Comparison of ENCODE assay signal across 21 mouse cellular contexts in the genomic region with DNA sequence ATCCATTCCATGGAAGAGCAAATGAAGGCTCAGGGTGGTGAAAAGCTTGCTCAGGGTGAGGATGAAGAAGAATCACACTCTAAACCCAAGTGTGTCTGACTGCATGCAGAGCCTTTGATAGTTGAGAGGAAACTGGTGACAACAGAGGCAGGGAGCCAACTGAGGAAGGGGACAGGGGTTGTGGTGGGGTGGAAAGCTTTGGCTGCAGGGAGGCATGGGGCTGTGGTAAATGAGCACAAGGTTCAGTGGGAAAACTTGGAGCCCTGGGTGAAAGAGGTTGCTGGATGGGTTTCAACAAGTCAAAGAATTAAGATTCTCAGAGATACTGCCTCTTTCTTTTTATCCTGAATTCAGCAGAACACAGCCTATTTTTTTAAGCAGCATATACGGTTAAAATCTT. TPM values are rescaled to one million over a fixed set of nuclear protein-coding genes. Genes with fewer than 3 reads are reported as not detected.
DNase-seq lines count a peak whose midpoint lies in the region; ATAC-seq lines count a peak whose summit lies in the region.
"Had no signal": no experiment of that assay in that cellular context is flagged by ENCODE, and none has a peak within 500 bp of the region (broad histone marks: within the 10 kb centered on the region; RNA-seq: fewer than 3 reads in every experiment).

No protein-coding gene starts in this region.

- peaks cover 8% of the 10 kb centered on the region; the same call in 1 of the 2 replicates for H3K36me3 ChIP-seq in embryonic facial prominence, embryonic 14.5 days (ENCODE audit: control insufficient read depth, insufficient read depth, low read length)
- peaks cover 4% of the 10 kb centered on the region for H3K36me3 ChIP-seq in embryonic facial prominence, embryonic 10.5 days (replicated peaks)
- peaks cover 5% of the 10 kb centered on the region; the same call in 1 of the 2 replicates for H3K36me3 ChIP-seq in heart, embryonic 16.5 days (ENCODE audit: control insufficient read depth, insufficient read depth)
- 0 out of 2 replicates have a peak, but pooled peaks cover 3% of the 10 kb centered on the region for H3K36me3 ChIP-seq in heart, embryonic 12.5 days
- no peaks in the 10 kb centered on the region for H3K36me3 ChIP-seq in lung, embryonic 15.5 days
- no peaks in the 10 kb centered on the region; the same call in 1 of the 2 replicates for H3K36me3 ChIP-seq in stomach, embryonic 15.5 days
- H3K36me3 ChIP-seq: forebrain, embryonic 15.5 days had no signal

- WGBS in embryonic facial prominence, embryonic 14.5 days: 7% methylated on average over 1 of the region's 1 CpGs
- 45% methylated on average over 1 of the region's 1 CpGs for WGBS in embryonic facial prominence, embryonic 10.5 days
- 18% methylated on average over 1 of the region's 1 CpGs for WGBS in heart, embryonic 16.5 days
- 16% methylated on average over 1 of the region's 1 CpGs for WGBS in heart, embryonic 12.5 days
- 42% methylated on average over 1 of the region's 1 CpGs for WGBS in lung, embryonic 15.5 days
- 6% methylated on average over 1 of the region's 1 CpGs for WGBS in stomach, embryonic 15.5 days

- DNase-seq in embryonic facial prominence, embryonic 14.5 days (ENCODE audit: low spot score): no peak
- no peak for DNase-seq in embryonic facial prominence, embryonic 10.5 days (ENCODE audit: low spot score)
- no peak for DNase-seq in lung, postnatal 4 days
- DNase-seq in layer of hippocampus, adult 18-20 months (ENCODE audit: low spot score in 2 of 2): no peak
- DNase-seq: adrenal gland, postnatal 10 days; cerebellum, postnatal 36 days; embryo, embryonic 11 days; gastrocnemius, postnatal 14 days; heart, adult 18-20 months; kidney, postnatal 10 days; liver; liver, postnatal 0 days; thymus, postnatal 14 days had no signal

- ATAC-seq in embryonic facial prominence, embryonic 14.5 days (ENCODE audit: low read depth): 0 out of 2 replicates have a peak, but pooled peaks have one; percentile 9
- no peak for ATAC-seq in heart, embryonic 16.5 days (replicated peaks; ENCODE audit: extremely low read depth, insufficient read depth, low FRiP score)
- ATAC-seq in heart, embryonic 12.5 days (ENCODE audit: insufficient number of reproducible peaks, low FRiP score): no peak
- 0 out of 2 replicates have a peak, but pooled peaks have one; percentile 39 for ATAC-seq in lung, embryonic 15.5 days (ENCODE audit: borderline replicate concordance, extremely low read depth, low FRiP score, low TSS enrichment)
- no peak for ATAC-seq in stomach, embryonic 15.5 days (ENCODE audit: insufficient read depth, low FRiP score, low read depth)
- ATAC-seq: activated CD4-positive, CD25-positive, alpha-beta regulatory T cell, adult 4 months; forebrain, embryonic 15.5 days; liver, postnatal 0 days had no signal

- H3K27ac ChIP-seq in embryonic facial prominence, embryonic 14.5 days (replicated peaks; ENCODE audit: low read depth, low read length): no peak overlapping the region
- no peak overlapping the region; the same call in 1 of the 2 replicates for H3K27ac ChIP-seq in embryonic facial prominence, embryonic 10.5 days (replicated peaks)
- peak overlapping the region; percentile 11; the same call in 1 of the 2 replicates for H3K27ac ChIP-seq in heart, embryonic 16.5 days (ENCODE audit: low read length)
- no peak overlapping the region for H3K27ac ChIP-seq in heart, embryonic 12.5 days (ENCODE audit: poor library complexity, severe bottlenecking)
- H3K27ac ChIP-seq in lung, embryonic 15.5 days: no peak overlapping the region; the same call in 1 of the 2 replicates
- peak overlapping the region; percentile 48; the same call in 1 of the 2 replicates for H3K27ac ChIP-seq in stomach, embryonic 15.5 days
- H3K27ac ChIP-seq: forebrain, embryonic 15.5 days; limb, embryonic 10.5 days; macrophage had no signal

- peaks cover 18% of the 10 kb centered on the region for H3K4me1 ChIP-seq in embryonic facial prominence, embryonic 14.5 days (ENCODE audit: control insufficient read depth, insufficient read depth, low read length)
- H3K4me1 ChIP-seq in embryonic facial prominence, embryonic 10.5 days: peaks cover 49% of the 10 kb centered on the region
- H3K4me1 ChIP-seq in heart, embryonic 16.5 days (ENCODE audit: control insufficient read depth, insufficient read depth, low read length): peaks cover 26% of the 10 kb centered on the region
- peaks cover 48% of the 10 kb centered on the region for H3K4me1 ChIP-seq in heart, embryonic 12.5 days (replicated peaks)
- H3K4me1 ChIP-seq in lung, embryonic 15.5 days: peaks cover 18% of the 10 kb centered on the region
- peaks cover 14% of the 10 kb centered on the region for H3K4me1 ChIP-seq in stomach, embryonic 15.5 days

- H3K9ac ChIP-seq in embryonic facial prominence, embryonic 14.5 days (ENCODE audit: low read depth, low read length): 0 out of 2 replicates have a peak overlapping the region, but pooled peaks have one; percentile 0
- H3K9ac ChIP-seq in heart, embryonic 16.5 days (ENCODE audit: low read length): no peak overlapping the region
- no peak overlapping the region for H3K9ac ChIP-seq in heart, embryonic 12.5 days
- no peak overlapping the region for H3K9ac ChIP-seq in lung, embryonic 15.5 days
- H3K9ac ChIP-seq in stomach, embryonic 15.5 days: no peak overlapping the region
- H3K9ac ChIP-seq: forebrain, embryonic 15.5 days; liver, postnatal 0 days had no signal

- H3K27me3 ChIP-seq in embryonic facial prominence, embryonic 14.5 days (replicated peaks; ENCODE audit: control insufficient read depth, insufficient read depth, low read length): no peaks in the 10 kb centered on the region
- H3K27me3 ChIP-seq in embryonic facial prominence, embryonic 10.5 days (replicated peaks; ENCODE audit: low read depth, poor library complexity, severe bottlenecking): no peaks in the 10 kb centered on the region
- no peaks in the 10 kb centered on the region for H3K27me3 ChIP-seq in heart, embryonic 16.5 days (ENCODE audit: control insufficient read depth, insufficient read depth, low read length)
- no peaks in the 10 kb centered on the region for H3K27me3 ChIP-seq in heart, embryonic 12.5 days (replicated peaks)
- H3K27me3 ChIP-seq in lung, embryonic 15.5 days: no peaks in the 10 kb centered on the region
- H3K27me3 ChIP-seq in stomach, embryonic 15.5 days (replicated peaks): no peaks in the 10 kb centered on the region
- H3K27me3 ChIP-seq: forebrain, embryonic 15.5 days had no signal

- no peak overlapping the region for H3K4me3 ChIP-seq in embryonic facial prominence, embryonic 14.5 days (ENCODE audit: low read depth, low read length)
- no peak overlapping the region for H3K4me3 ChIP-seq in embryonic facial prominence, embryonic 10.5 days
- H3K4me3 ChIP-seq in heart, embryonic 16.5 days (ENCODE audit: low read length): no peak overlapping the region
- H3K4me3 ChIP-seq in heart, embryonic 12.5 days: no peak overlapping the region
- H3K4me3 ChIP-seq in lung, embryonic 15.5 days: no peak overlapping the region
- H3K4me3 ChIP-seq in stomach, embryonic 15.5 days (replicated peaks): no peak overlapping the region
- H3K4me3 ChIP-seq: forebrain, embryonic 15.5 days; limb, embryonic 10.5 days had no signal

- 0 out of 2 replicates have a peak, but pooled peaks cover 7% of the 10 kb centered on the region for H3K9me3 ChIP-seq in embryonic facial prominence, embryonic 14.5 days (ENCODE audit: control insufficient read depth, low read length)
- H3K9me3 ChIP-seq in embryonic facial prominence, embryonic 10.5 days: no peaks in the 10 kb centered on the region
- H3K9me3 ChIP-seq in heart, embryonic 16.5 days (replicated peaks; ENCODE audit: control insufficient read depth, low read length): peaks cover 7% of the 10 kb centered on the region; the same call in 1 of the 2 replicates
- H3K9me3 ChIP-seq in heart, embryonic 12.5 days (replicated peaks): peaks cover 3% of the 10 kb centered on the region; the same call in 1 of the 2 replicates
- H3K9me3 ChIP-seq in lung, embryonic 15.5 days: no peaks in the 10 kb centered on the region
- no peaks in the 10 kb centered on the region for H3K9me3 ChIP-seq in stomach, embryonic 15.5 days
- H3K9me3 ChIP-seq: forebrain, embryonic 15.5 days; limb, embryonic 10.5 days had no signal

- H3K4me2 ChIP-seq in embryonic facial prominence, embryonic 14.5 days (ENCODE audit: low read depth, low read length): no peak overlapping the region
- no peak overlapping the region for H3K4me2 ChIP-seq in heart, embryonic 16.5 days (ENCODE audit: low read depth, low read length)
- no peak overlapping the region for H3K4me2 ChIP-seq in heart, embryonic 12.5 days
- no peak overlapping the region for H3K4me2 ChIP-seq in lung, embryonic 15.5 days
- no peak overlapping the region for H3K4me2 ChIP-seq in stomach, embryonic 15.5 days
- H3K4me2 ChIP-seq: forebrain, embryonic 15.5 days had no signal

RNA-seq across cellular contexts. Expression of a gene that starts 43.9 kb away (rescaled TPM):
- 57.5 and 57.6 TPM in 2 replicates for polyA plus RNA-seq in embryonic facial prominence, embryonic 14.5 days (2014; fragmentation: Nextera tagmentation; extraction: Ambion mirVana)
- polyA plus RNA-seq in embryonic facial prominence, embryonic 10.5 days (2016; fragmentation: Nextera tagmentation; extraction: Ambion mirVana): 55.9 and 56.2 TPM in 2 replicates
- polyA plus RNA-seq in heart, embryonic 16.5 days (2015; fragmentation: Nextera tagmentation; extraction: Ambion mirVana): 104 and 105 TPM in 2 replicates
- 94.7 and 98.7 TPM in 2 replicates for polyA plus RNA-seq in heart, embryonic 12.5 days (2016; fragmentation: Nextera tagmentation; extraction: Ambion mirVana)
- polyA plus RNA-seq in lung, embryonic 15.5 days (2015; fragmentation: Nextera tagmentation; extraction: Ambion mirVana): 69.3 and 69.8 TPM in 2 replicates
- polyA plus RNA-seq in stomach, embryonic 15.5 days (2015; fragmentation: Nextera tagmentation; extraction: Ambion mirVana): 86.6 and 102 TPM in 2 replicates
- 10 to 100 TPM; 14.0 to 15.1 TPM for total RNA-seq in layer of hippocampus, adult 18-20 months (2021)

Comparison
In these comparisons a context has a peak if more than half of its experiments do, and no peak if none do; other contexts are left out.
1. H3K27ac ChIP-seq: peak in heart, embryonic 16.5 days (single experiment) and stomach, embryonic 15.5 days (single experiment); none in embryonic facial prominence, embryonic 14.5 days (single experiment), embryonic facial prominence, embryonic 10.5 days (single experiment), heart, embryonic 12.5 days (single experiment) and lung, embryonic 15.5 days (single experiment).
2. ATAC-seq: peak in embryonic facial prominence, embryonic 14.5 days (single experiment) and lung, embryonic 15.5 days (single experiment); none in heart, embryonic 16.5 days (single experiment), heart, embryonic 12.5 days (single experiment) and stomach, embryonic 15.5 days (single experiment).